Mouse (Mus musculus) hindbrain, embryonic 12.5 days (tissue): ENCODE measurements around the gene Nbea. TPM values are rescaled to one million over a fixed set of nuclear protein-coding genes. Genes with fewer than 3 reads are reported as not detected.
"Not testable (repeated sequence)": the region's sequence is repeated elsewhere in the genome, so short reads cannot be mapped to it uniquely, and the experiment has no call there.

Experiments used
- ATAC-seq: fragments of 200-750 bp; cut with Nextera tagmentation; 2 replicates; pipeline ENCODE4 v1.8.0; 2017; ENCODE audit warnings: moderate TSS enrichment; ENCODE audit not compliant: low FRiP score
- H3K27ac ChIP-seq: fragments of 300-500 bp; sonication (generic); 2 replicates; pipeline ENCODE4 v1.5.1; 2016; ENCODE audit warnings: mild to moderate bottlenecking
- H3K27me3 ChIP-seq: fragments of 300-500 bp; sonication (generic); 2 replicates; pipeline ENCODE4 v1.6.1; 2016; ENCODE audit warnings: mild to moderate bottlenecking
- H3K36me3 ChIP-seq: fragments of 300-500 bp; sonication (generic); 2 replicates; pipeline ENCODE4 v1.6.1; 2016; ENCODE audit warnings: mild to moderate bottlenecking
- H3K4me1 ChIP-seq: fragments of 300-500 bp; sonication (generic); 2 replicates; pipeline ENCODE4 v1.6.1; 2016
- H3K4me2 ChIP-seq: fragments of 300-500 bp; sonication (generic); replicated peaks from 2 replicates; pipeline ENCODE4 v1.6.1; 2016; ENCODE audit warnings: mild to moderate bottlenecking
- H3K4me3 ChIP-seq: fragments of 300-500 bp; sonication (generic); 2 replicates; pipeline ENCODE4 v1.5.1; 2016; ENCODE audit warnings: mild to moderate bottlenecking
- H3K9ac ChIP-seq: fragments of 300-500 bp; sonication (generic); 2 replicates; pipeline ENCODE4 v1.6.1; 2016; ENCODE audit warnings: mild to moderate bottlenecking, moderate library complexity
- H3K9me3 ChIP-seq: fragments of 300-500 bp; sonication (generic); replicated peaks from 2 replicates; pipeline ENCODE4 v1.6.1; 2016; ENCODE audit warnings: mild to moderate bottlenecking
- WGBS: fragments of 180-500 bp; shearing (Covaris S2); methylation state at CpG from one replicate; pipeline ENCODE4 v1.1.7; 2016; 5-methylcytosine and 5-hydroxymethylcytosine counted together
- polyA plus RNA-seq: library from polyadenylated mRNA; unstranded; fragments of >200 nt; fragmentation: Nextera tagmentation; extraction: Ambion mirVana; gene quantifications from 2 replicates; pipeline ENCODE4 v1.2.1, GENCODE M21; 2016

Nbea gene
- polyA plus RNA-seq, 1 experiment from 2014 or later: 32.7 TPM

DNA sequence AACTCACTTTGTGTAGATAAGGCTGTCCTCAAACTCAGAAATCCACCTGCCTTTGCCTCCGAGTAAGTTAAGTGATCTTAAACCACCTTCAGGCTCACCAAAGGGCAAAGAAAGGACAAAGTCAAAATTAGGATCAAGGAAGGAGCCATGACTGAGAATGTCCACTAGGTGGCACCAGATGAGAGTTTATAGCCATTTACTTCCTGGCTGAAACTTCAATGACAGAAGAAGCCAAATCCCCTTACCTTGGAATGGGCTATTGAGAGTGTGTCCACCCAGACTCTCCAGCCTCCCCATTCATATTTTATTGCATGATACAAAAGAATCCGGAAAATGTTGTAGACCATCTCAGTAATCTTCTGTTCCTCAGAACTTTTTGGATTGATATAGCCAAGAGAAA is 175.5 kb downstream of the Nbea start:
- H3K9me3 ChIP-seq: no peaks in the 10 kb centered on the region
- WGBS: 26% methylated on average over 2 of the region's 2 CpGs
- no peaks in the 10 kb centered on the region for H3K4me1 ChIP-seq
- peaks cover 20% of the 10 kb centered on the region for H3K36me3 ChIP-seq
- H3K27me3 ChIP-seq: no peaks in the 10 kb centered on the region
- H3K9ac ChIP-seq: no peak overlapping the region
- H3K27ac ChIP-seq: no peak overlapping the region
- ATAC-seq: 0 out of 2 replicates have a peak, but pooled peaks have one; percentile 52
- H3K4me3 ChIP-seq: no peak overlapping the region
- no peak overlapping the region for H3K4me2 ChIP-seq

DNA sequence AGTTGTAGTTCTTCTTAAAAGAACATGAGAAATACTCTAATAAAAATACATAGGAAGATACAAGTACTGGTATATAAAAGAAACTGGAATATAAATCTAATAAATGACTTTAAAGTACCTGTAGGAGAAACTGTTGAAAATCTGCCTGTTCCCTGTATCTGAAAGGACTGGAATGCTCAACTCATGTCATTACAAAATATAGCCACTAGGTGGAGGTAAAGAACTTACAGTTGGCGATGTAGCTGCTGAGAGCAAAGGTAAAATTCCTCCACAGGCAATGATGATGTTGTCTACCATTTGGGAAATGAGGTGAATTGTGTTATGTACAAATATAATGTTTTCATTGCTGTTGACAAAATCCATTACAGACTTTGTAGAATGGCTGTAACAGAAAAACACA is 183.2 kb downstream of the Nbea start:
- H3K27ac ChIP-seq: no peak overlapping the region
- 7% methylated on average over 1 of the region's 1 CpGs for WGBS
- H3K4me2 ChIP-seq: no peak overlapping the region
- peaks cover 22% of the 10 kb centered on the region for H3K36me3 ChIP-seq
- H3K9me3 ChIP-seq: no peaks in the 10 kb centered on the region
- no peak overlapping the region for H3K4me3 ChIP-seq
- no peaks in the 10 kb centered on the region for H3K4me1 ChIP-seq
- ATAC-seq: 0 out of 2 replicates have a peak, but pooled peaks have one; percentile 52
- H3K27me3 ChIP-seq: no peaks in the 10 kb centered on the region
- no peak overlapping the region for H3K9ac ChIP-seq

GRCm38 (mm10) chr3:55978361-55978760 is 205.1 kb downstream of the Nbea start:
- Histone ChIP-seq H3K9me3 (no peaks in the 10 kb centered on the region), H3K4me3 (no peak overlapping the region), H3K4me1 (no peaks in the 10 kb centered on the region), H3K4me2 (no peak overlapping the region), H3K27me3 (no peaks in the 10 kb centered on the region), H3K9ac (no peak overlapping the region), H3K27ac (no peak overlapping the region), H3K36me3 (peaks cover 28% of the 10 kb centered on the region)
- no peak for ATAC-seq
- WGBS: 95% methylated on average over 2 of the region's 2 CpGs

GRCm38 (mm10) chr3:55976986-55977385 is 206.5 kb downstream of the Nbea start:
- whole genome bisulfite sequencing: 95% methylated on average over 14 of the region's 14 CpGs
- H3K27ac ChIP-seq, H3K4me2 ChIP-seq, H3K9me3 ChIP-seq, H3K4me3 ChIP-seq, H3K27me3 ChIP-seq, H3K9ac ChIP-seq, ATAC-seq, H3K4me1 ChIP-seq: not testable (repeated sequence)
- peaks cover 17% of the 10 kb centered on the region for H3K36me3 ChIP-seq

- Histone ChIP-seq H3K27ac (no peak overlapping the region; the same call in 1 of the 2 replicates), H3K9ac (no peak overlapping the region), H3K27me3 (no peaks in the 10 kb centered on the region), H3K36me3 (peaks cover 15% of the 10 kb centered on the region), H3K9me3 (no peaks in the 10 kb centered on the region), H3K4me2 (no peak overlapping the region), H3K4me1 (0 out of 2 replicates have a peak, but pooled peaks cover 6% of the 10 kb centered on the region), H3K4me3 (no peak overlapping the region)
- ATAC-seq: peak; percentile 87
- WGBS: 33% methylated on average over 10 of the region's 10 CpGs
Measured at GRCm38 (mm10) chr3:55965723-55966156, 217.8 kb downstream of the Nbea start.

DNA sequence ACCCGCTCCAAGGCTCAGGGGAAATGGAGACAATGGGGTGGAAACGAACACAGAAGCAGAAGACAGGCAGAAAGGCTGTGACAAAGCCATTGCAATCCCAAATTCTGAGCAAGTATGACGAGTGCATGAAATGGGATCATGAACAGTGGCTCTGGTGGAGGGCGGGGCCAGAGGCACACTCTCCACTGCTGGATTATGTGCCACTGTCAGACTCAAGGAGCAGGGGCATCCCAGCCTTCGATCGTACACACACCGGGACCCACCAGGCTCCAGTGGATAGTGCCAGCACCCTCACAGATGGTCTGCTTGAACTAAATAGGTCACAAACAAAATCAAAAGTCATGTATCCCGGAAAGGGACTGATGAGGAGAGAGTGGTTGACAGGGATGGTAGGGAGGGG is 220.5 kb downstream of the Nbea start:
- ATAC-seq: peak; percentile 41; the same call in 1 of the 2 replicates
- H3K27ac ChIP-seq: no peak overlapping the region

DNA sequence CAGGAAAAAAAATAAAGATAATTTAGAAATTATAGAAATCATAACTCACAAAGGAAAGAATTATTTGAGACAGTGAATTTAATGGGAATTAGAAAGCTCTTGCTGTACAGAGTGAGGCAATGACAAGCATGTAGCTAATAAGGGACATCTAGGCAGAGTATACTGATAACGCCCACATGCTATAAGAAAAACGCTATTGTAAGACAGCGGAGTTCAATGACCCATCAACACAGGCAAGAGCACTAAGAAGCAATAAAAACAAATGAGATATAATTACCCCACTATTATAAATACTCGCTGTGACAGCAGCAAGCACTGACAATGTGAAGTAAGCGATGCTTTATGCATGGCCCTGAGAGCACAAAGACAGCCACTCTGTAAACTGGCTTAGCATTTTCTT is 233.5 kb downstream of the Nbea start:
- H3K27ac ChIP-seq: no peak overlapping the region
- no peak overlapping the region for H3K9ac ChIP-seq
- H3K4me2 ChIP-seq: no peak overlapping the region
- H3K36me3 ChIP-seq: peaks cover 7% of the 10 kb centered on the region; the same call in 1 of the 2 replicates
- no peaks in the 10 kb centered on the region for H3K9me3 ChIP-seq
- ATAC-seq: no peak
- WGBS: 78% methylated on average over 5 of the region's 5 CpGs
- H3K27me3 ChIP-seq: no peaks in the 10 kb centered on the region
- H3K4me1 ChIP-seq: no peaks in the 10 kb centered on the region
- H3K4me3 ChIP-seq: no peak overlapping the region

More for the DNA sequence above, 220.5 kb downstream of the Nbea start:
- WGBS: 82% methylated on average over 8 of the region's 8 CpGs
- no peak overlapping the region for H3K4me3 ChIP-seq
- no peaks in the 10 kb centered on the region for H3K27me3 ChIP-seq
- H3K4me1 ChIP-seq: 0 out of 2 replicates have a peak, but pooled peaks cover 6% of the 10 kb centered on the region
- H3K36me3 ChIP-seq: peaks cover 6% of the 10 kb centered on the region
- H3K9me3 ChIP-seq: no peaks in the 10 kb centered on the region
- no peak overlapping the region for H3K4me2 ChIP-seq
- H3K9ac ChIP-seq: no peak overlapping the region

GRCm38 (mm10) chr3:55949148-55949547 is 234.4 kb downstream of the Nbea start:
- H3K4me3 ChIP-seq: no peak overlapping the region
- H3K9ac ChIP-seq: no peak overlapping the region
- no peaks in the 10 kb centered on the region for H3K27me3 ChIP-seq
- peaks cover 7% of the 10 kb centered on the region; the same call in 1 of the 2 replicates for H3K36me3 ChIP-seq
- H3K4me1 ChIP-seq: no peaks in the 10 kb centered on the region
- 91% methylated on average over 2 of the region's 2 CpGs for WGBS
- H3K9me3 ChIP-seq: no peaks in the 10 kb centered on the region
- no peak overlapping the region for H3K27ac ChIP-seq
- H3K4me2 ChIP-seq: no peak overlapping the region
- ATAC-seq: no peak

GRCm38 (mm10) chr3:55927343-55927742 is 256.2 kb downstream of the Nbea start:
- no peak overlapping the region for H3K4me3 ChIP-seq
- no peak overlapping the region for H3K9ac ChIP-seq
- no peaks in the 10 kb centered on the region for H3K9me3 ChIP-seq
- ATAC-seq: no peak
- H3K4me1 ChIP-seq: no peaks in the 10 kb centered on the region
- whole genome bisulfite sequencing: 79% methylated on average over 2 of the region's 2 CpGs
- H3K27me3 ChIP-seq: no peaks in the 10 kb centered on the region
- no peak overlapping the region for H3K27ac ChIP-seq
- peaks cover 11% of the 10 kb centered on the region for H3K36me3 ChIP-seq
- H3K4me2 ChIP-seq: no peak overlapping the region

DNA sequence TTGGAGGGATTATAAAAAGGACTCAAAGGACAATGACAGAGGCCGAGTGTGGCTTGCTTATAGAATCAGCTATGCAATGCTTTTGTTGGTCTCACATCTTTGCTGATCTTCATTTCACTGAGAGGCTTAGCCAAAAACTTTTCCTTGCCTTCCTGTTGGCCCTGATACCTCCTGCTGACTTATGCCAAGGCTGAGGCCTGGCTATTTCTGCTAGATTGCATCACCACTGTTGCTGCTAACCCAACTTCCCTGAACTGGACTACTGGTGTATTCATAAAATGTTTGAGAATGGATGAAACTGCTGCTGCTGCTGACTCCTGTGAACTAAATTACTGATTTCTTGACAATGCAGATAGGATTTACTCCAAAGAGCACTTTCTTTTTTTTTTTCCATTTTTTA is 274.2 kb downstream of the Nbea start:
- H3K4me3 ChIP-seq: no peak overlapping the region
- no peaks in the 10 kb centered on the region for H3K27me3 ChIP-seq
- no peak for ATAC-seq
- no peaks in the 10 kb centered on the region for H3K4me1 ChIP-seq
- H3K9me3 ChIP-seq: no peaks in the 10 kb centered on the region
- no peak overlapping the region for H3K9ac ChIP-seq
- H3K27ac ChIP-seq: no peak overlapping the region
- H3K36me3 ChIP-seq: no peaks in the 10 kb centered on the region
- H3K4me2 ChIP-seq: no peak overlapping the region
- WGBS: 83% methylated on average over 1 of the region's 1 CpGs

- H3K27ac ChIP-seq: no peak overlapping the region
- H3K27me3 ChIP-seq: no peaks in the 10 kb centered on the region
- no peaks in the 10 kb centered on the region for H3K4me1 ChIP-seq
- no peak for ATAC-seq
- no peak overlapping the region for H3K4me3 ChIP-seq
- no peak overlapping the region for H3K4me2 ChIP-seq
- WGBS: 88% methylated on average over 5 of the region's 5 CpGs
- no peaks in the 10 kb centered on the region for H3K9me3 ChIP-seq
- H3K9ac ChIP-seq: no peak overlapping the region
- H3K36me3 ChIP-seq: no peaks in the 10 kb centered on the region
Measured at GRCm38 (mm10) chr3:55890574-55890973, 292.9 kb downstream of the Nbea start.

DNA sequence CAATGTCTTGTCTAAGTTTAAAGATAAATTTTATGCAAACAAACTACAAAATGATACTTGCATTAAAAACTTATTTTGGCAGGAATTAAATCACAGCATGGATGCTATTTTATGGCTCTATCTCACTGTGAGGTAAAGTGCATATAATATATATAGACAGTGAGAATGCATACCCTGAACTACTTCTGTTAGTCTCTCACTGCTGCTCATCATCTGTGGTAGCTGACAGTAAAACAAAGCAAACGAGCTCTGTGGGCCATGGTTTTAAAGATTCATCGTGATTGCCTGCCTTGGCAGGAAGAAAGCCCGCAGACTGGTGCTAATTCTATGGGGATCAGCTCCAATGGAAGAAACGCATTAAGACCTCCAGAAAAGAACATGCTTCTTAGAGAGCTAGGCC is 294.3 kb downstream of the Nbea start:
- 70% methylated on average over 4 of the region's 4 CpGs for WGBS

GRCm38 (mm10) chr3:55887829-55888210 is 295.7 kb downstream of the Nbea start:
- no peak overlapping the region for H3K27ac ChIP-seq
- no peak overlapping the region for H3K4me3 ChIP-seq
- no peaks in the 10 kb centered on the region for H3K4me1 ChIP-seq
- no peak for ATAC-seq
- WGBS: 80% methylated on average over 2 of the region's 2 CpGs
- H3K9ac ChIP-seq: no peak overlapping the region
- H3K27me3 ChIP-seq: no peaks in the 10 kb centered on the region
- no peaks in the 10 kb centered on the region for H3K36me3 ChIP-seq
- H3K9me3 ChIP-seq: no peaks in the 10 kb centered on the region
- no peak overlapping the region for H3K4me2 ChIP-seq

More for the DNA sequence above, 294.3 kb downstream of the Nbea start:
- no peaks in the 10 kb centered on the region for H3K27me3 ChIP-seq
- no peaks in the 10 kb centered on the region for H3K9me3 ChIP-seq
- no peak overlapping the region for H3K4me3 ChIP-seq
- no peaks in the 10 kb centered on the region for H3K4me1 ChIP-seq
- H3K36me3 ChIP-seq: no peaks in the 10 kb centered on the region
- H3K4me2 ChIP-seq: no peak overlapping the region
- no peak for ATAC-seq
- no peak overlapping the region for H3K9ac ChIP-seq
- no peak overlapping the region for H3K27ac ChIP-seq
